Mouse (Mus musculus) kidney, adult 2 months (tissue): Measurements from ENCODE around the gene Gmfb. TPM values are rescaled to one million over a fixed set of nuclear protein-coding genes. Genes with fewer than 3 reads are reported as not detected.
"Not testable (repeated sequence)": the region's sequence is repeated elsewhere in the genome, so short reads cannot be mapped to it uniquely, and the experiment has no call there.

Experiments
- DNase-seq: peaks from one replicate; pipeline ENCODE4 v3.0.0; 2021
- H3K27ac ChIP-seq: fragments of 200-500 bp; 2 replicates; pipeline ENCODE4 v1.5.1; 2012; ENCODE audit warnings: low read depth, low read length, control low read depth, inconsistent platforms; ENCODE audit not compliant: insufficient read depth
- H3K27me3 ChIP-seq: fragments of 200-500 bp; replicated peaks from 2 replicates; pipeline ENCODE4 v1.6.1; 2012; ENCODE audit warnings: mild to moderate bottlenecking, moderate library complexity, low read length, inconsistent platforms; ENCODE audit not compliant: control insufficient read depth, insufficient read depth
- H3K36me3 ChIP-seq: fragments of 200-500 bp; 2 replicates; pipeline ENCODE4 v1.6.1; 2012; ENCODE audit warnings: mild to moderate bottlenecking, moderate library complexity, low read length, inconsistent platforms; ENCODE audit not compliant: control insufficient read depth, insufficient read depth
- H3K4me1 ChIP-seq: fragments of 200-500 bp; 2 replicates; pipeline ENCODE4 v1.6.1; 2011; ENCODE audit warnings: low read length; ENCODE audit not compliant: control insufficient read depth, insufficient read depth
- H3K4me3 ChIP-seq: fragments of 200-500 bp; 2 replicates; pipeline ENCODE4 v1.5.1; 2011; ENCODE audit warnings: mild to moderate bottlenecking, low read depth, low read length, control low read depth; ENCODE audit not compliant: insufficient read depth
- CTCF ChIP-seq: fragments of 200-500 bp; conservative IDR thresholded peaks from 2 replicates; pipeline ENCODE4 v1.5.1; 2011; ENCODE audit warnings: low read depth, mild to moderate bottlenecking, control low read depth, low read length, moderate library complexity, mixed read lengths; ENCODE audit not compliant: insufficient read depth, insufficient read length
- POLR2A ChIP-seq: fragments of 200-500 bp; IDR thresholded peaks from one replicate; pipeline ENCODE4 v1.6.1; 2011; ENCODE audit warnings: low read depth, low read length, control low read depth
- WGBS: fragments of 180-500 bp; shearing (Covaris S2); methylation state at CpG from one replicate; pipeline ENCODE4 v1.1.7; 2018; 5-methylcytosine and 5-hydroxymethylcytosine counted together
- polyA plus RNA-seq: library from polyadenylated mRNA; depleted of rRNA; stranded (reverse); fragments of >200 nt; gene quantifications from 2 replicates; pipeline ENCODE4 v1.2.3, GENCODE M21; 2012

The Gmfb gene
- polyA plus RNA-seq, 1 experiment = 20.7 TPM

DNA sequence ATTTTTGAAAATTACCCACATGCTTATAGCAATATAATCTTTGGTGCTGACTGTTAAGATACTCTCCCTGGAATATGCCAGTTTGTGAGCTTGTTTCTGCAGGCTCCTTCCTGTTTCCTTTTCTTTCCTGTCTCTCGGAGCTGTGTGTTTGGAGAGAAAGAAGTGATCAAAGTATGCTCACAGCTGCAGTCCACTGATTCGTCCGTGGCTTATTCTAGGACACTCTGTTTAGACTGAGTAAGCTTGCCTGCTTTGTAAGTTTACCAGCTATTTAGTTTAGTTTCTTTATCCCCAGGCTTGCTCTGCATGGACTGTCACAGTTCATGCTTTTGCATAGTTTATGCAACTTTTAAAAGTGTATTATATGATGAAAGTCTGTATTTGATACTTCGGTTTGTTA, 17.3 kb upstream of the Gmfb start:
- no peak overlapping the region for H3K4me3 ChIP-seq
- 62% methylated on average over 4 of the region's 4 CpGs for WGBS

DNA sequence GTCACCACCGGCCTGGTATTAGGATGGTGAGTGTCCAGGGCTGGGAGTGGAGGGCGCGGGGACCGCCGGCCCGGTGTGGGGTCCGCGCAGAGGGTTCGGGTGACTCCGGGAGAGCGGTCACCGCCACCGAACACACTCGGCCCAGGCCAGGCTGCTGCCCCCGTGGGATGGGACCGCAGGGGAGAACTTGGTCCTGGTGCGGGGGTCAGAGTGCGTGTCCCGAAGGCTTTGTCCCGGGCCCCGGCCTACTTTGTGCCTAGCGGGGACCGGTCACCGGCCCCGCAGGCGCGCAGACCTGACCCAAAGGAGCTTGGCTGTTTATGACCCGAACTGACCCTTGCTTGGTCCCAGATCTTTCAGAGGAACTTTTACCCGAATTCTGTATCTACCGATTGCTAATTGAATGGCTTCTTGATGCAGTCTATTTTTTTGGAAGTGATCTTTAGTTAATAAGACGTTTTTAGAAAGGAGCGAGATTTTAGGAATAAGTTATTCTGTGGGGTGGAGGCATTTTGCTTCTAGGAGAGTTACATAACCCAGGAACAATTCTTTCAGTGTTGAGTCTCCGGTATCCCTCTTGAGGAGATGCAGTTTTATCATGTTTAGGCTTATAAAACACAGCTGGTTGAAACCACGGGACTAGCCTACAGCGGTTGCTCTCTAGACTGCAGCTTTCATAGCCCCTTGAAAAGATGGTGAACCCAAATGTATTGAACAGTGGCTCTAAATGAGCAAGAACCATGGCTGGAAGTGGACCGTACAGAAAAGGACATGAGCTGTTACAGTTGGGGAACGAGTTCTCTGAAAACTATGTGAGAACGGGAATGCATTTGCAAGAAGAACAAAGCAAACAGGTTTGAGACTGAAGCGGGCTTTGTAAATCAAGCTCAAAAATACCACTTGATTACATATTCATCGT, 10.6 kb upstream of the Gmfb start:
- WGBS = 5% methylated on average over 38 of the region's 40 CpGs
- H3K27me3 ChIP-seq = no peaks in the 10 kb centered on the region
- no peaks in the 10 kb centered on the region for H3K36me3 ChIP-seq
- TF ChIP-seq CTCF (no peak), POLR2A (no peak)
- peak overlapping the region; percentile 90 for H3K4me3 ChIP-seq
- peak overlapping the region; percentile 33 for H3K27ac ChIP-seq
- DNase-seq = peak; percentile 58
- peaks cover 4% of the 10 kb centered on the region; the same call in 1 of the 2 replicates for H3K4me1 ChIP-seq

More for the DNA sequence above, 17.3 kb upstream of the Gmfb start:
- Histone ChIP-seq H3K36me3 (no peaks in the 10 kb centered on the region; the same call in none of the 2 replicates), H3K27me3 (no peaks in the 10 kb centered on the region), H3K4me1 (no peaks in the 10 kb centered on the region), H3K27ac (no peak overlapping the region)
- no peak for DNase-seq
- TF ChIP-seq POLR2A = no peak
- no peak for TF ChIP-seq CTCF

DNA sequence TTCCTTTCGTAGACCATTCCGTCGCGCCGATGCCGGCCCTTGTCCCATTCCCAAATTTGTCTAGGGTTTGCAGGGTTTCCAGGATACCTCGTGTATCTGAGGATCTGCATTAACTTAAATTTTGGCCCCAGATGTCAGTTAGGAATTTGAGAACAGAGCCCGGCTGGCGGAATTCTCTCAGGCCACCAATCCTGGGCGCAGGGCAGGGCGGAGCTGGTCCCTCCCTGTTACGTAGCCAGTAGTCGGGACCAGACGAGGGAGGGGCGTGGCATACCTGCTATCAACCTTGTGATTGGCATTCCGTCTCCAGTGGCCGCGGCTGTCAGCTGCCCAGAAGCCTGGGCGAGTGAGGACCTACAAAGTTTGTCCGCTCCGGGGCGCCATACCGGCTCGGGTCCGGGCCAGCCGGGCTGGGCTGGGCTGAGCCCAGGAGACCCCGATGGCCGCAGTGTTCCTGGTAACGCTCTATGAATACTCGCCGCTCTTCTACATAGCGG, 9.8 kb upstream of the Gmfb start, which contains the start of gene Cgrrf1:
Gene Cgrrf1 (plus strand): TSS at position 289 of the 497 bp plus-strand sequence.
- TF ChIP-seq POLR2A = peak; percentile 81
- TF ChIP-seq CTCF = peak; percentile 22; the same call in 1 of the 2 replicates

DNA sequence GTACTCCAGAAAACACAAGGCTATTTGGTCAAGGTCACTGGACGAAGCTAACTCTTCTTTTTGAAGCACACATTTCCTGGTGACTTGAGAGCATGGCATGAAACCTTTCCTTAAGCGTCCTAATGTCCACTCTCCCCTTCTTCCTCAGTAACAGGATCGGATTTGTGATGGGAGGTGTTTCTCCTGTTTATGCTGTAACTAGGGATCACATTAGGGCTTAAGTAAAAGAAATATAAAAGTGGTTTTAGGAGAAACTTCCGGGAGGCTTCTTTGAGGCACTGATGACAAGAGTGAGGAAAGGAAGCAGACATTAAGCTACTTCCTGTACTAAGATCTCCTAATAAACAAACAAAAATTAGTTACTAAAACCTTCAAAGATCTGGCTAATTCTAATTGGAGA, 9.3 kb upstream of the Gmfb start:
- Histone ChIP-seq H3K27me3 (no peaks in the 10 kb centered on the region), H3K27ac (peak overlapping the region; percentile 57; the same call in 1 of the 2 replicates), H3K36me3 (no peaks in the 10 kb centered on the region), H3K4me1 (peaks cover 4% of the 10 kb centered on the region; the same call in 1 of the 2 replicates), H3K4me3 (peak overlapping the region; percentile 90)
- TF ChIP-seq POLR2A (no peak), CTCF (no peak)
- 2% methylated on average over 4 of the region's 4 CpGs for WGBS
- DNase-seq = no peak

More for the DNA sequence above, 9.8 kb upstream of the Gmfb start, which contains the start of gene Cgrrf1:
- H3K4me3 ChIP-seq = peak within 1 kb of the TSS; percentile 90
- peak within 1 kb of the TSS; percentile 57 for H3K27ac ChIP-seq
- peak; percentile 99 for DNase-seq
- no peaks in the 10 kb centered on the region for H3K27me3 ChIP-seq
- peaks cover 4% of the 10 kb centered on the region; the same call in 1 of the 2 replicates for H3K4me1 ChIP-seq
- H3K36me3 ChIP-seq = no peaks in the 10 kb centered on the region
- WGBS = under 1% methylated on average over 32 of the region's 32 CpGs

DNA sequence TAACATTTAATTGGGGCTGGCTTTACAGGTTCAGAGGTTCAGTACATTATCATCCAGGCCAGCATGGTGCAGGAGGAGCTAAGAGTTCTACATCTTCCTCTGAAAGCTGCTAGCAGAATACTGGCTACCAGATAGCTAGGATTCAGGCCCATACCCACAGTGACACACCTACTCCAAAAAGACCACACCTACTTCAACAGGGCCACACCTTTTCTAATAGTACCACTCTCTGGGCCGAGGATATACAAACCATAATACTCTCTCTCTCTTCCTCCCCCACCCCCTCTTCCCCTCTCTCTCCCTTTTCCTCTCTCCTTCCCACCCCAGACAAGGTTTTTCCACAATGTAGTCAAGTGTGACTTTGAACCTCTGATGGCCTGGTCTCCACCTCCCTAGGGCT, 5.4 kb upstream of the Gmfb start:
- 63% methylated on average over 1 of the region's 1 CpGs for WGBS
- no peaks in the 10 kb centered on the region for H3K36me3 ChIP-seq
- TF ChIP-seq CTCF = no peak
- TF ChIP-seq POLR2A = no peak

DNA sequence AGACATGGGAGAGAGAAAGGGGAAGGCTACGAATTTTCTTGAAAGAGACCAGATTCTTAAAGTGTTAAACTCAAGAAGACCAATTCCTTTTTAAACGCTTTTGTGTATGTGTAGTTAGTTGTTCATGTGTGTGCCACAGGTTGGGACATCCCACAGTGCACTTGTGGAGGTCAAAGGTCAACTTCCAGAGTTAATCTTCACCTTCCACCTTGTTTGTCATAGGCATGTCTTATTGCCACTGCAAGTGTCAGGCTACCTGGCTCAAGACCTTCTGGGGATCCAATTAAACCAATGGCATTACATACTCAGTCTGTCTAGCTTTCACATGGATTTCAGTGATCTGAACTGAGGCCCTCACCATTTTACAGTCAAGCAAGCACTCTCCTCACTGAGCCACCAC, 2.0 kb upstream of the Gmfb start:
- peak; percentile 76 for DNase-seq
- no peaks in the 10 kb centered on the region for H3K27me3 ChIP-seq
- H3K4me1 ChIP-seq = peaks cover 9% of the 10 kb centered on the region
- no peak overlapping the region for H3K27ac ChIP-seq
- H3K4me3 ChIP-seq = no peak overlapping the region
- no peak for TF ChIP-seq POLR2A
- TF ChIP-seq CTCF = no peak
- WGBS = 71% methylated on average over 2 of the region's 2 CpGs
- H3K36me3 ChIP-seq = no peaks in the 10 kb centered on the region

More for the DNA sequence above, 5.4 kb upstream of the Gmfb start:
- Histone ChIP-seq H3K4me1 (no peaks in the 10 kb centered on the region; the same call in 1 of the 2 replicates), H3K27me3 (no peaks in the 10 kb centered on the region), H3K27ac (no peak overlapping the region), H3K4me3 (no peak overlapping the region)
- no peak for DNase-seq

DNA sequence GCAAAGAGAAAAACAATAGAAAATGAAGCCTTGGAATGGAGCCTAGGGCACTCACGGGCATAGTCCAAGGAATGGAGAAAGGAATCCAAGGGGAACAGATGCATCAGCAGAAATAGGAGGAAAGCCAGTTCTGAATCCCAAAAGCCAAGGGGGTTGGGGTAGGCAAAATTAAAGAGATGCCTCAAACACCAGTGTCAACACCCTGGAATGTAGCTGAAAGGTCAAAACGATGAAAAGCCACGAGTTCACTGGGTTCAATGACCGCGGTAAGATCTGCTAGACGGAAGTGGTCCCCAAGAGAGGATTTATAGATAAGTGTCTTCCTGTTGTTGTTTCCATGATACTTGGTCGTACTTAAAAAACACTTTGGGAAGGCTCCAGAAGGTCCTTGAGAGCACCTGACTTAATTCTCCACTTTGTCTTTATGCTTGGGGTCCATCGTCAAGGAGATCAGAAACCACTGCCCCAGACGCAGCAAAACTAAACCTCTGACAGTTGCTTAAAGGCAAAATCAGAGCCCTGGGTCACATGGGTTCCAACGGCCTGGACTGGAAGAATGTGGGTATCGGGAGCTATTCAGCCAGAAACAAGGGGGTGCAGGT, 670 bp downstream of the Gmfb start:
- WGBS = under 1% methylated on average over 11 of the region's 11 CpGs
- TF ChIP-seq POLR2A (no peak), CTCF (no peak)

DNA sequence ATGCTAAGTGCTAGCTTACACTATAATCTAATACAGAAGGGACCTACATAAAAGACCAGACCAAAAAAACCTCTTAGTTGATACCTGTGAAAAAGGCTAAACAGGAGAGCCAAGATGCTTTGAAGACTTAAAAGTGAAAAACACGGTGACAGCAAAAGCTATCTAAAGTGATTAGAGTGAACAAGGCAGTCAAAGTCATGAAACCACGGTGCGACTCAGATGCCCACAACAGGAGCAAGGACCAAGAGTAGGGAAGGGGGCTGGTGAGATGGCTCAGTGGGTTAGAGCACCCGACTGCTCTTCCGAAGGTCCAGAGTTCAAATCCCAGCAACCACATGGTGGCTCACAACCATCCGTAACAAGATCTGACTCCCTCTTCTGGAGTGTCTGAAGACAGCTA, 2.1 kb downstream of the Gmfb start:
- H3K27me3 ChIP-seq, H3K4me3 ChIP-seq, H3K36me3 ChIP-seq, H3K4me1 ChIP-seq, H3K27ac ChIP-seq, DNase-seq: not testable (repeated sequence)
- WGBS = 72% methylated on average over 5 of the region's 6 CpGs

More for the DNA sequence above, 670 bp downstream of the Gmfb start:
- Histone ChIP-seq H3K36me3 (no peaks in the 10 kb centered on the region), H3K4me3 (peak overlapping the region; percentile 72), H3K4me1 (peaks cover 9% of the 10 kb centered on the region), H3K27ac (peak overlapping the region; percentile 86), H3K27me3 (no peaks in the 10 kb centered on the region)
- peak; percentile 86 for DNase-seq
